Mouse (Mus musculus) urinary bladder, adult 18-20 months (tissue): Measurements from ENCODE around the gene Prr18.
A peak's percentile ranks its signal among the peaks of the same experiment; 100 is the strongest.
"Not testable (repeated sequence)": the region's sequence is repeated elsewhere in the genome, so short reads cannot be mapped to it uniquely, and the experiment has no call there.

ENCODE experiments used
- DNase-seq, 2 experiments: peaks; one replicate each; pipeline ENCODE4 v3.0.0; 2022; ENCODE audit warnings: low spot score in 2 of 2, mixed read lengths in 2 of 2

Prr18 gene

DNA sequence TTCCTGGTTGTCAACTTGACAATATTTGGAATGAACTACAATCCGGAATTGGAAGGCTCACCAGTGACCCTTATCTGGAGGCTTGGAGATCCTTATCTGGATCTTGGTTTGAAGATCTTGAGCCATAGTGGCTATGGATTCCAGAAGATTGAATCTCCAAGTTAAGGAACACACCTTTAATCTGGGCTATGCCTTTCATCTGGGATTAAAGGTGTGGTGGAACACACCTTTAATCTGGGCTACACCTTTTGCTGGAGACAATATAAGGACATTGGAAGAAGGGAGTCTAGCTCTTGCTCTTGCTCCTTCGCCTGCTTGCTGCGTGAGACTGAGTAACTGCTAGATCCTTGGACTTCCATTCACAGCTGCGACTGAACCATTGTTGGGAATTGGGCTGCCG, at the start of gene Prr18:
TSS of gene Prr18 (plus strand) at position 301 of the 400 bp plus-strand sequence.
- not testable (repeated sequence) for DNase-seq

DNA sequence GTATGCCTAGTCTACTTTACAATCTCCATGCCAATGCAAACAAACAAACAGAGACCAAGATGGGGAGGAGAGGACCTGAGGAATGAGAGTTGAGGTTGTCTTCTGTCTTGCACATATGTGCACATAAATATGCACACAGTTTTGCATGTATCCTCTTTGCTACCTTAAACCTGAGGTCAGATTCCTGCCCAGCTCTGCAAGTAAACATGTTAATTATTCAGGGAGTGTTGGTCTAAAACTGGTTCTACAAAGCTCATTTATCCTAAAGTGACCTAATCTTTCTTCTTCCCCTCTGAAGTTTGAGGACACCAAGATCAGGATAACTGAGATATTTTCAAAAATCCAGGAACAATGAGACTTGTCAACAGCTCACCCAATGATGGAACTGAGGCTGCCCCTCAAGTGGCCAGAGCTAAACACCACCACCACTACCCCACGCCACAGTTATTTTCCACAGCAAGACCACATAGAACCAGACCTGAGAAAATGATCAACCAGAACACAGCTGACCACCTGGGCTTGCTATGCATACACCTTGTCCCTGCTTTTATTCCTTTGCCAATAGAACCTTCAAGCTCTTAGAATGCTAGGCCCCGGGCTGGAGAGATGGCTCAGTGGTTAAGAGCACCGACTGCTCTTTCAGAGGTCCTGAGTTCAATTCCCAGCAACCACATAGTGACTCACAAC, 47.1 kb upstream of the Prr18 start:
- DNase-seq = no peak

DNA sequence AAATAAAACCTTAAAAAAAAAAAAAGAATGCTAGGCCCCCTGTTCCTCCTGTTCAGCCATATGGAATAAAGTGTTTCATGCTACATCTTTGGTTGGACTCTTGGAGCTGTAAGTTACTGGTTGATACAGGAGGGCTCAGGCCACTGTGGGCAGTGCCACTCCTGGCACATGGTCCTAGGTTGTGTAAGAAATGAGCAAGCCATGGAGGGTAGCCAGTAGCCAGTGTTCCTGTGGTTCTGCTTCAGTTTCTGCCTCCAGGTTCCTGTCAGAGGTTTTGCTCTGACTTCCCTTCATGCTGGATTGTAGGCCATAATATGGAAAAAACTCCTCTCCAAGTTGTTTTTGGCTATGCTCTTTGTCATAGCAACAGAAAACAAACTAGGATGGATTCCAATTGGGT, 46.5 kb upstream of the Prr18 start:
- DNase-seq = no peak

DNA sequence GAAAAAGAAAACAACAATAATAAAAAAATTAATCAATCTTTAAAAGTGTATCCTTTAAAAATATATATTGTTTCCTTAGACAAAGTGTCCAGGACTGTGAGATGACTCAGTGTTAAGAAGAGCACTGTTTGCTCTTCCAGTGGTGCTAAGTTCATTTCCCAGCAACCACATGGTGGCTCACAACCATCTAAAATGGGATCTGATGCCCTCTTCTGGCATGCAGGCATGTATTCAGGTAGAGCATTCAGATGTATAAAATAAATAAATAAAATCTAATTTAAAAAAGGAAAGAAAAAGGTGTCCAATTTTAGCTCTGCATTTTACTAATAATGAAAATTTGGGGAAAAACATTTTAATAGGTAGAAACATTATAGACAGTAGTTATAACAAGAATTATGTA, 41.4 kb upstream of the Prr18 start:
- DNase-seq = no peak

DNA sequence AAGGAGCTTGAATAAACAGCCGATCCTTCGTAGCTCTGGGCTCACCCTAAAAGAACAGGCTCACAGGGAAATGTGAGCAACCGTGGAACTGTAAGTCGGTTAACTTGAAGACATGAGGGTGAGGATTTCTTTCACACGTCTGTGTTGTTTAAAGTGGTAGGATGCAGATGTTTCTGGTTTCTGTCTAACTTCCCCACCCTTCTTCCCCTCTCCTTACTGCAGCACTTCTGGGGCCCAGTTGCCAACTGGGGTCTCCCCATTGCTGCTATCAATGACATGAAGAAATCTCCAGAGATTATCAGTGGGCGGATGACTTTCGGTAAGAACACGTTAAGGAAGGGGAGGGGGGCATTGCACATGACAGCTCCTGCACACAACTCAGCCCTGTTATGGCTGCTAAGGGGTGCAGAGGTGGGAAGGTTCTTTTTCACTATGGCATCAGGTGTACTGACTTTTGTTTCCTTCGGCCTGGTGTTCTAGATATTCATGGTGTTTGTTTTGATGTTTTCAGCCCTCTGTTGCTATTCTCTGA, 40.9 kb upstream of the Prr18 start:
- no peak for DNase-seq

DNA sequence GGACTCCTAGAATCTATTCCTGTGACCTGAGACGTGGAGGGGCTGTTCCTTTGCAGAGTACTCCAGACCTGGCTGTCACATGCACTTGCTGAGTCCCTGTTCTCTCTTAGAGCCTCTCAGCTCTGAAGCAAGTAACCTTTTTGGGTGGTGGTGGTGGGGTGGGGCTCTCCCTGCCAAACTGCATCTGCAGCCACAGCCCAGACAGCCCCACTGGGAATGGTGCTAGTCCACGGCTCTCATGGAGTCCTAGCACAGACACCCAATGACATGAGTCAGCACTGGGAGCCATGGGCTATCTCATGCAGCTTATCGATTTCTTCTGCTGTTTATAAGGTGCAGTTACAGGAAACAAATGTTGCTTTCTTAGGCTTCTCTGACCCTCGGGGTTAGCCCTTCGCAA, 39.5 kb upstream of the Prr18 start:
- no peak for DNase-seq

DNA sequence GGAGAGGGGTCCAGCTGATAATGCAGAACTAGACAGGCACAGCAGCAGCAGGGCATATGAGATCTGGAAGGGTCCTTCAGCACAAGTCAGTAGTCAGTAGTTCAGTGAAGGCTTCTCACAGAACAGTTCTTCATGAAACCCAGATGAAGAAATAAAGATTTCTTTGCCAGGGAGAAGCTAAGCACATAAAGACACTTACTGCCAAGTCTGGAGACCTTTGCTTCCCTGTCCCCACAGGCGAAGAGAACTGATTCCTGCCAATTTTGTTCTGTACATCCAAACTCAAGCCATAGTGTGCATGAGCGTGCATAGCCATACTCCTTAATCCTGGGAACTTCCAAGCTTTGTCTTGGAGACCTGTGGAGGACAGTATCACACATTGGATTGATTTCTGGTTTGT, 39.0 kb upstream of the Prr18 start:
- DNase-seq = no peak

DNA sequence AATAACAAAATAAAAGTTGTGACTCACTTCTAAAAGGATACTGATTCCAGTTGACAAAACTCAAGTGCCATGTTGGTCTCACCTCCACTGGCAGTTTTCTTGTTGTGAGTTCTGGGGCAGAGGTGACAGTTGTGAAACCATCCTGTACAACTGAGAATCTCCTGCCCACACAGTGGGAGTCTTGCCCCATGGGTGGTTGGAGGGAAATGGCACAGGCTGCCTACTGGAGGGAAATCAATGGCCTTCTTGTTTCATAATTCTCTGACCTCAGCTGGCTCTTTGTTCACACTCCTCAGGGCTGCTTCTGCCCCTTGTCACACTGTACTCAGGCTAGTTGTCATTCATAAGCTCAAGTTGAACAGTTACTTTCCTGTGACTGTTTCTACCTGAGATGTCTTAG, 37.7 kb upstream of the Prr18 start:
- no peak for DNase-seq

DNA sequence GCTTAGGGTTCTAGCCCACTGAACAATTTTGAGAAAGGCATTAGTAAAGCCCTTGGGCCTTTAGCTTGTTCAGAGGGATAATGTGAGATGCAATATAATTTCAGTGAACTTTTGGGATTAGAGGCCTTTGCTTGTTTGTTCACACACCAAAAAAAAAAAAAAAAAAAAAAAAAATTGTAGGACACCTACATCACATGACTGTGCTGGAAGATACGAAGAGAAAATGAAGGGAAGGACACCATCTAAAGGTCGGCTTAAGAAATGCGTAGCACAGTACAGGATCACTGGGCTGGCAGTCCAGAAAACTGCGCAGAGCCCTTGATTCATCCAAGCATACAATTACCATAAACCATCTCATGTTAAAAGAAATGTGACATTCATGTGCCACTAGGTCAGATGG, 35.7 kb upstream of the Prr18 start:
- no peak for DNase-seq

DNA sequence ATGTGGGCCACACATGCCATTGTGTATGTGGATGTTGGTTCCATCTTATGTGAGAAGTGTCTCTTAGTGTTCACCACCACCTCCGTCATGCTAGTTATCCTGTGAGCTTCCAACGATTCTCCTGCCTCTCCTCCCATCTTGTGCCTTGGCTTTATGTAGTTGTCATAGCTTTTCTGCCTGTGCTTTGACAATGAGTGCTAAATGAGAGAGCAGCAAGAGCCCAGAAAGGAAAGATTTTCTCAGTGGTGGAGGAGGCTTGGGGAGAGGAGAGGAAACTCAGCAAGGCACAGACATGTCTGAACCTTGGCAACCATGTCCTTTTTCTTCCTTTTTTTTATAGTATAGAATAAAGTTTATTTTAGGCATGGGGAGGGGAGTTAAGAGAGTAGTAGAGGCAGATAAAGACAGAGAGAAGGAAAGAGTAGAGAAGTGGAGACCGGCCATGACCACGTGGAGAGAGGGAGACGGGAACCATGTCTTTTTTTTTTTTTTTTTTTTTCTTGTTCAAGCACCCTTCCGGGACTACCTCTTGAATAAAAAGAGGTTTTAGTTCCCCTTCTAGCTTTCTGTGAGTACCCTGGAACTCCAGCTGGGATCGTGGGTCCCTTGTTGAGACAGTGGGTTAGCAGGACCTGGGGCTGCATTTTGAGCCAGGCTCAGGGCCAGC, 34.4 kb upstream of the Prr18 start:
- no peak for DNase-seq

DNA sequence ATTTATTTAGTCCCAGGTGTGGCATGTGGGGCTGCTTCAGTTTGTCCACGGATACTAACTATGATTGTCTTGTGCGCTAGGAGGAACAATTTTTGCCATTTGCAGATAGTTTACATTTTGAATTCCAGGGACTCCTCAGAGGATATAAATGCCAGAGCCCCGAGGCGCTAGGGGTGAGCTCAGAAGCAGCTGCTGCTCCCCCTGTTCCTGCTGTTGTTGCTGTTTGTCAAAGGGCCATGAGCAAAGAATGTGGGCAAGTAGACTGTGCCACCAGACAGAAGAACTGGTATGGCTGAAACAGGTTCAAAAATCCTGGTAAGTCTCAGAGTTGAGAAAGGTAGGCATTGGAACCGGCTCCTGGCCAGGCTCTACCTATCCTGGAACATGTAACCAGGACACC, 33.6 kb upstream of the Prr18 start:
- DNase-seq = no peak

DNA sequence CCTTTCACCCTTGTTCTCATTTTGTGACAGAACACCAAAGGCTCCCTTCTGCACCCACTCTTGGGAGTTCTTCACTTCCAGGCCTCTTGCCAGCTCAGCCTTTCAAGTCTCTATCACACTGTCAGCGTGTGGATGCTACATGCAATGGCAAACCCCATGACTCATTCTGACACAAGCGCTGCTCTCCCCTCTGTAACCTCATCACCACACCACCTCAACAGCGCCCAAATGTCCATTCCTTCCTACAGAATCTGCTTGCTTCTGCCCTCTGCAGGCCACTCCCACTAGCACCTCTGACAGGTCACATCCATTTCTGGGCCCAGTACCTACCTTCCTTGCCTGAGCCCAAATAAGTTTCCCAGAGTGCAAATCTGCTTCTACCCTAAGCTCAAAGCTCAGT, 31.5 kb upstream of the Prr18 start:
- DNase-seq = no peak

DNA sequence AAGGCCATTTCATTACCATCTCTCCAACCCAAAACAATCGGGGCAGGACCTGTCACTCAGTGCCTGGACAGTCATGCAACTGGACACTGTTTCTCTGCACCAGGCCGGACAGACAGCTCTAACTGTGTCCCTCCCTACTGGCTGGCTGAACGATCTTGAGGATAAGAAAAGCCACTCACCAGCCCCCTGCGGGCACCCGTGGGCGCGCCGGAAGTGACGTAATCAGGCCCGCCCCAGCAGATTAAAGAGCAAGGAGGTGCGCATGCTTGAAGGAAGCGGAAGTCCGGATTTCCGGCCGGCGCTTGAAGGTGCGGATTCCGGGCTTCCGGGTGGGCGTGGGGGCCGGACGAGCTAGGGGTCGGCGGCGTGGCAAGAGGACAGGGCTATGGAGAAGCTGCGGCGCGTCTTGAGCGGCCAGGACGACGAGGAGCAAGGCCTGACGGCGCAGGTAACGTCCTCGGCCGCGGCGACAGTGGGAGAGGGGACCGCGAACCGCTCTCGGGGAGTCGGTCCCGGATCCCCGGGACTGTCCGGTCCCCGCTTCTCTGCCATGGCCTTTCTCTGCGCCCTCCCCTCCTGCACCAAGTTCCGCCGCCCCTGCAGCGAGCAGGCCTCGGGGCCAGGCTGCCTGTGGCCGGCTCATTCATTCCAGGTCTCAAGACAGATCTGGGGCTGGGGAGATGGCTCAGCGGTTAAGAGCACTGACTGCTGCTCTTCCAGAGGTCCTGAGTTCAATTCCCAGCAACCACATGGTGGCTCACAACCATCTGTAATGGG, 26.2 kb upstream of the Prr18 start, which contains the start of gene Sft2d1:
TSS of gene Sft2d1 (plus strand) at position 265 of the 777 bp plus-strand sequence.
- DNase-seq = peak; percentile 94 to 96

DNA sequence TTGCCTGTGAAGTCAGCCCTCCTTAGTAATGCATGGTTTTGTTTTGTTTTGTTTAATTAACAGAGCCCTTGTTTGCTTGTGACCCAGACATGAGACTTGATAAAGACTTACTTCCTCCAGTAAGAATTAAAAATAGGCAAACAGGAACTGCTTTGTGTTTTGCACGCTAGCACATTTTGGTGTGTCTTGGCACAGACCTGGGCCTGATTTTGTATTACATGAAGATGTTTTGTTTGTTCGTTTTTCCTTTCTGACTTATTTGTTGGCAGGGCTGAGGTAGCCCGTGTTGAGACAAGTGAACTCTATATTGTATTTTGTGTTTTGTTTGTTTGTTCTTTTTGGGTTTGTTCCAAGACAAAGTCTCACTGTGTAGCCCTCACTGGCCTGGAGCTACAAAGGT, 25.5 kb upstream of the Prr18 start:
- no peak for DNase-seq

DNA sequence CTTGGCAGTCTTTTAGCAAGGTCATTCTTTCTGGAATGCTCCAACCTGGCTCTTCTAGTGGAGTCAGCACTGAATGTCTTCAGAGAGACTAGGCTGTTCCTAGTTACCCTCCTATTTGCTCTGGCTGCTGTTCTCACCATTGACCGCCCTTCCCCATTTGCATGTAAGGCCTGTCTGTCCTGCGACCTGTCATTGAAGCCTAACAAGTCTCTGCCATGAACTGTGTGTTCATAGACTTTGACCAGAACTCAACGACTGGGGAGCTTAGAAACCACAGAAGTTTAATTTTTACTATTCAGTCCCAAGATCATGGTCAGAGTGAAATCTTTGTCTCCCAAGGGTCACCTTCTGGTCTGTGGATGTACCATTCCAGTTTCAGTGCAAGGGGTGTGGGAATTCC, 23.3 kb upstream of the Prr18 start:
- no peak for DNase-seq

DNA sequence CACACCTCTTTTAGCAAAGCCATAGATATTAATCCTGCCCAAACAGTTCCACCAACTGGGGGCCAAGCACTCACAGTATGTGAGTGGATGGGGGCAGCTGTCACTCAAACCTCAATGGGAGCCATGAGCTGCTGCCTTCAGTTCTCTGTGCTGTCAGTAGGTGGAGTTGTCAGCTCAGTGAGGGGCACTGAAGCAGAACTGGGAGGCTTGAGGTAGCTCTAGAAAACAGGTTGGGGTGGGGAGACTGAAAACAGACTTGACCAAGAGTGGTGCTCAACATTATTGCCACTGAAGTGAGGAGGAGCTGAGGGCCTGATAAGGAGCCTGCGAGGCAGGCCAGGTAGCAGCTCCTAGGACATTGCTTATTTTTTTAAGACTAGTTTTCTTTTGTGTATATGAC, 21.0 kb upstream of the Prr18 start:
- no peak for DNase-seq

DNA sequence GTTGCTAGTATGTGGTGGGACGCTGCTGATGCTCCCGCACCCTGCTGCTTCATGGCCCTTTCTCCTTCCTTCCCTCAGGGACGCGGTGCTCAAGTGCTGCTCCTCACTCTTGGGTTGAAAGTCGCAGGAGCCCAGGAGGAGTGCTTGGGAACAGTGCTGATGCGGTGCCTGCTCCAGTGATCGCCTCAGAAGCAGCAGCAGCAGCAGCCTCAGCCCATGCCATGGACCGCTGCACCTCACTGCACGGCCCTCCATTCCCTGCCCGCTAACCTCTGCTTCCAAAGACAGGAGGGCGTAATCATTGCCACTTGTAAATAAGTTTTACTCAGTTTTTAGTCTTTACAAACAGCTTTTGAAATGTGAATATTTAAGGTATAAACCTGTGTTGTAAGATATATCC, 10.4 kb upstream of the Prr18 start:
- not testable (repeated sequence) for DNase-seq

DNA sequence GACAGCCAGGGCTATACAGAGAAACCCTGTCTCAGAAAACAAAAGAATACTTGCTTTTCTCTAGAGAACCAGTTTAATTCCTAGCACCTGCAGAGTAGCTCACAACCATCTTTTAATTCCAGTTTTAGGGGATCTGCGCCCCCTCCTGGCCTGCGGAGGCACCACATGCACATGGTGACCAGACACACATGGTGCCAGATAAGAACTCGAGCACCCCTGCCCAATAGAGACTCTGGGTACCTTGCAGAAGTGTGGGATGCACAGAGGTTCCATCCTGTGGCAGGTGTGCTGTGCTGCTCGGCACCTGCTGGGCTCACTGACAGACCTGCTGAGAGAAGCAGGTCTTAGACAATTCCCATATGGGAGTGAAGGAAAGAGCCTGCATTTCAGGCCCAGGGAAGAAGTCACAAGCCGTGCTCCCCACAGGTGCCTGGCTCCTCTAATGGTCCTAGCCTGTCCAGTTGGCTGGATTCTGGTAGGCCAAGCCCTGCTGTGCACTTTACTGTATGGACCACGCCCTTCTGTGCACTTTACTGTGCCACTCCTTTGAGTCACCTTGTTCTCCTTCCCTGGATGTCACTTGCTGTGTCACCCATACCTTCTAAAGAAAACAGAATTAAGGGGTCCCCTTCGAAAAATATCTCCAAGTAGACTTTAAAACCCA, 8.6 kb upstream of the Prr18 start:
- no peak for DNase-seq

DNA sequence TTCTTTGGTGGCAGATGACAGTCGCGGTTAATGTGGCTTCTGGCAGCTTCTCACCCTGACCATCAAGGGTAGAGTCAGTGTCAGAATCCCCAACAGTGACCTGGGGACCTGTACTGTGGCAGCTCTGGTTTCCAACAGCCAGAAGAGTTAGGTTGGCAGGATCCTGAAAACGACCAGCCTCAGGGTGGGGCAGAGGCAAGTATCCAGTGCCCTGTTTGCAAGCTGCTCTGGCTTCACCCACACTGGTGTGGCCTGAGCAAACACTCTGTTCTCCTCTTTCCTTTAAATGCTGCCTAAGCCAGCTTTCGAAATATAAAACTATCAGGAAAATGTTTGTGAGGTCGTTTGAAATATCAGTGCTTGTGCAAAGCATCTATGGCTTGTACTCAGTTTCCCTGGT, 6.7 kb upstream of the Prr18 start:
- DNase-seq = no peak

DNA sequence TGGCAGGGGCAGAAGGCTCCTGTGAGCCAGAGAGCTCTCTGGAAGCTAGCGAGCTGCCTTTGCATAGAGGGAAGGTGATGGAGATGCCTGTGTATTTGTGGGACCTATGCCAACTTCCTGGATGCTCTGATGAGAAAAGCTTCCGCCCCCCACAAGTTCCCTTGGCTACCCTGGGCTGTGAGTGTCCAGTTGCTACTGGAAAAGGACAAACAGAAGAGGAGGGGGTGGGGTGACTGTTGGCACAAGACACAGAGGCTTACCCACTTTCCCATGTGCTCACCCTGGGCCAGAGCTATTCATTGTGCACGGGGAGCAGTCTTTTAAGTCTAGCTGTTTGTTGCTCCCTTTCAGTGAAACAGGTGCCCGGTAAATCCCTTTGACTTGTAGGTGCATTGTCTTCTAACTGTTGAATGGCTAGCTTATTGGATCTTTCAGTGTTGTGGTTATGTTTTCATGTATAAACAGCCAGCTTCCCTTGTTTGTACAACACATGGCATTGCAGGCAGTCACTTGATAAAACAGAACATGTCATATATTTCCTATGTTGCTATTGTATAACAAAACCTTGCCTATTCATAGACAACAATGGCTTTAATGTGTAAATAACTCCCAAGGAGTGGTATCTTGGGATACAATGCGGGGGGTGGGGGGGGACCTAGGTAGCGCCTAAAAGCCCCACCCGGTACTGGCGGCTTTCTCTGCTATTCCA, 2.6 kb downstream of the Prr18 start:
- DNase-seq = no peak
